Mouse (Mus musculus): ENCODE data around the gene Tmprss11a. TPM values are rescaled to one million over a fixed set of nuclear protein-coding genes. Genes with fewer than 3 reads are reported as not detected.

Tmprss11a gene
- not detected for total RNA-seq (2022)

DNA sequence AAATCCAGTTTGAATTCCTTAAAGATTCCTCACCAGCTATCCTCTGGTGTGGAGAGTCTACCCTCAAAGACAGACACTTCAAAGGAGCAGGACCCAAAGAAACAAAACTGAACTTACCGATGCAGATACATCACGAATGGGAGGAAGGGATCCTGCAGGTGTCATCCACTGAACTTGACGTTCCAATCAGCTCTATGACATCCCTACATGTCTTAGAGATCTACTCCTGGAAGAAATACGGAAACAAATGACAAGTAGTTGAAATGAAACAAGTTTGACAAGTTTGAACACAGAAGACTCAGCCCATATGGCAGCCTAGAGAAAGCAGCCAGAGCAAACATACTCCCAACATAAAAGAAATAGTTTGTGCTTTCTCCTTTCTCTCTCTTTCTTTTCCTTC, at the start of gene Tmprss11a:
TSS of gene Tmprss11a (minus strand) at position 101 of the 400 bp plus-strand sequence.
- no peak for DNase-seq (ENCODE audit: low spot score)

DNA sequence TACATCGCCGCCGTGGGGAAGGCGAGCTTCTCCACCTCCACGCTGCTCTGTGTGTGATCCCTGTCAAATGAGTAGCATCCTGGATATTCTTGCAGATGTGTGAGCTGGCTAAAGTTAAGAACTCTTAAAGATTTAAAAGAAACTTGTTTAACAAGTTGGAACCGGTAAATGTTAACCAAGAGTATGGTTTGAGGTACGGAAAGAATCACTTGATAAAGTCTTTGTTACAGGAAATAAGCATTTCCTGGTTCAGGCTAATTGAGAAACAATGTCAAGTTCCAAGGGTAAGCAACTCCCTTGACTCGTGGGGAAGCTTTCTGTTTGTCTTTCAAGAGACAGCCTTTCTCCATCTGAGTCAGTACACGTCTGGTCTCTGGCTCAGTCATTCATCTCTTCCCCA, 49.7 kb upstream of the Tmprss11a start, which contains the start of gene Tmprss11g:
TSS of gene Tmprss11g (minus strand) at position 101 of the 400 bp plus-strand sequence.
- DNase-seq (ENCODE audit: low spot score): no peak

DNA sequence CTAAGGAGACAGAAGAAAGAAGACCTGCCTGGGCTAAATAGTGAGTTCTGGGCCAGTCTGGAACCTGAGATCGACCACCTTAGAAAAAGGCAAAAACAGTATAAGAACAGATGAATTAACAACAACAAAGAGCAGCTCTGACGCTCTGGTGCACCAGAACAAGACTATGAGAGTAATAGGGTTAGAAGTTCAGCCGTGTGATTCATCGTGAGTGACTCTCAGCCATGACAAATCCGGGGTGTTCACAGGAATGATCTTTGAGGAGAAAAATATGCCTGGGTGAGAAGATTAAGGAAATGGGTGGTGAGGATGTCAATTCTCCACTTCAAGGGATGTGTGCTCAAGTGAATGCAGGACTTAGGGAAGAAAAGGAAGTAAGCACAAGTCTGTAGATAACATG, 42.7 kb upstream of the Tmprss11a start:
- no peak for DNase-seq (ENCODE audit: low spot score)

- no peak for DNase-seq (ENCODE audit: low spot score)
Measured at GRCm38 (mm10) chr5:86493453-86493852, 24.7 kb upstream of the Tmprss11a start.

DNA sequence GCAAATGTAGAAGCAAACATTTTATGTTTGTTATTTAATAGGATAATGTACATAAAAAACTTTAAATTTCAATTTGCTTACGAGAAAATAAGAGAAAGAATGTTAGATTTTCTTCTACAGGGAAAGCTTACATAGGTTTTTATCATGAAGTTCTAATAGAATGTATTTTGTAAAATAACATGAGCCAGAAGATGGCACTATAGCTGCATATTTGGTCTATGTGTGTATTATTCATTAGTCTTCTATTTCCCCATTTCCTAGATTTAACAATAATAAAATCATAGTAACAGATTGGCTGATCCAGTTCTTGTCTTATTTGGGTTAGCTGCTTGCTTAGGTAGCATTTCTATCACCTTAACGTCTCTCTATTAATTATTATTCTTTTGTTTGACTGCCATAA, 13.8 kb upstream of the Tmprss11a start:
- no peak for DNase-seq (ENCODE audit: low spot score)

- no peak for DNase-seq (ENCODE audit: low spot score)
Measured at GRCm38 (mm10) chr5:86482031-86482430, 13.2 kb upstream of the Tmprss11a start.

GRCm38 (mm10) chr5:86473859-86474258, 5.1 kb upstream of the Tmprss11a start:
- DNase-seq (ENCODE audit: low spot score): no peak

DNA sequence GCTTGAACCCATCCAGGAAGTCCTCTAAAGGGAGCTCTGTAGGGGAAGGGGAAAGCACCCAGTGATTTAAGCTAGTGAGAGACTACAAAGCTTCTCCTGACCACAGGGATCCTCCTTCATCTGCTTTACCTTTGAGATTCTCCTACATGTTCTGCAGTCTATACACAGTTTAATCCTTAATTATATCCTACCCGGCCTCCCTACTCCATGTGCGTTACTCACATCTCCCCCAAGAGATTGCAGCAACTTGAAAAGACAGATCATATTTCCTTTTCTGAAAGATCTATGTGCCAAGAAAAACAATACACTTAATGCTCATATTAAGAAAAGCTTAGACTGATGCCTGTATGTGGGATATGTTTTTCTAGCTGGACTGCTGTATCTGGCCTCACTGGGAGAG, 29.5 kb downstream of the Tmprss11a start:
- DNase-seq (ENCODE audit: low spot score): no peak

DNA sequence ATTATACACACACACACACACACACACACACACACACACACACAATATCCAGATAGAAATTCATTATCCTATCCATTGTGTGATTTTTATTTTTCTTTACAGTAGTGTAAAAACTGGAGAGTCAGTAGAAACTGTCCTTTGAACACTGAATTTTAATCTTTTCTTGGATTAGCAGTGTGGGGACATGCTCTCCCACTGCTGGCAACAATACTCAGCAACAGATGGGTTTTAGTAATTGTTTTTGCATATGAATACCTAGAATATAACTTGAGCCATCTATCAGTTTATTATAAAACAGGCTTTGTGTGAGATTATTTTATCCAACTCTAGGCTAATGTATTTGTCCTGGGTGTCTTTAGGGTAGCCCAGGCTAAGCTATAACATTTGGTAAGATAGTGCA, 30.2 kb downstream of the Tmprss11a start:
- no peak for DNase-seq (ENCODE audit: low spot score)

- no peak for DNase-seq (ENCODE audit: low spot score)
Measured at GRCm38 (mm10) chr5:86432697-86433096, 36.1 kb downstream of the Tmprss11a start.

GRCm38 (mm10) chr5:86431096-86431495, 37.7 kb downstream of the Tmprss11a start:
- DNase-seq (ENCODE audit: low spot score): no peak

- DNase-seq (ENCODE audit: low spot score): no peak
Measured at GRCm38 (mm10) chr5:86421323-86422028, 47.3 kb downstream of the Tmprss11a start.

- DNase-seq (ENCODE audit: low spot score): no peak
Measured at GRCm38 (mm10) chr5:86419494-86419893, 49.3 kb downstream of the Tmprss11a start.

GRCm38 (mm10) chr5:86414280-86414679, 54.5 kb downstream of the Tmprss11a start:
- no peak for DNase-seq (ENCODE audit: low spot score)

- peak; percentile 19 for DNase-seq (ENCODE audit: low spot score)
Measured at GRCm38 (mm10) chr5:86410815-86411214, 58.0 kb downstream of the Tmprss11a start.

GRCm38 (mm10) chr5:86407941-86408340, 60.8 kb downstream of the Tmprss11a start:
- no peak for DNase-seq (ENCODE audit: low spot score)

GRCm38 (mm10) chr5:86407191-86407590, 61.6 kb downstream of the Tmprss11a start:
- DNase-seq (ENCODE audit: low spot score): no peak

- no peak for DNase-seq (ENCODE audit: low spot score)
Measured at GRCm38 (mm10) chr5:86373320-86373719, 95.5 kb downstream of the Tmprss11a start, which contains the start of gene Tmprss11d. Gene Tmprss11d (minus strand): TSS chr5:86373420.

Other genes starting within 250 kb of the Tmprss11a start
- gene Tmprss11c, start 179.7 kb downstream of the Tmprss11a start, total RNA-seq (2022): not detected
- gene Tmprss11d, start 95.6 kb downstream of the Tmprss11a start, total RNA-seq (2022): not detected
- gene Tmprss11g, start 49.6 kb upstream of the Tmprss11a start, total RNA-seq (2022): not detected
- not detected for gene Tmprss11f, start 163.4 kb upstream of the Tmprss11a start, total RNA-seq (2022)
- gene Tmprss11b, start 207.4 kb upstream of the Tmprss11a start, total RNA-seq (2022): not detected

All from heart, adult 8-10 months (tissue).